8 mouse cellular contexts compared by ENCODE assay signal in genomic region chr5:137338256-137338655, GRCm38 (mm10). TPM values are rescaled to one million over a fixed set of nuclear protein-coding genes. Genes with fewer than 3 reads are reported as not detected.
DNase-seq lines count a peak whose midpoint lies in the region; ATAC-seq and TF ChIP-seq lines count a peak whose summit lies in the region.

No protein-coding gene starts in this region.

- TF ChIP-seq POLR2A in cerebellum, adult 2 months (IDR thresholded peaks at IDR 0.05; ENCODE audit: borderline replicate concordance, insufficient read depth, low read length): peak; percentile 47; the same call in 1 of the 2 replicates
- 0 out of 2 replicates have a peak, but pooled peaks have one; percentile 25 for TF ChIP-seq POLR2A in olfactory bulb, adult 2 months (IDR thresholded peaks at IDR 0.05; ENCODE audit: insufficient read depth, low read depth, low read length)

- no peaks in the 10 kb centered on the region for H3K36me3 ChIP-seq in G1E (replicated peaks)
- H3K36me3 ChIP-seq in forebrain, postnatal 0 days (ENCODE audit: insufficient read depth): no peaks in the 10 kb centered on the region
- H3K36me3 ChIP-seq in lung, embryonic 14.5 days (ENCODE audit: insufficient read depth): no peaks in the 10 kb centered on the region

- TF ChIP-seq CTCF in G1E (IDR thresholded peaks at IDR 0.05; ENCODE audit: low read depth, low read length): no peak
- TF ChIP-seq CTCF in cerebellum, adult 2 months (IDR thresholded peaks at IDR 0.05; ENCODE audit: borderline replicate concordance, insufficient read depth, low read depth, low read length): no peak
- no peak for TF ChIP-seq CTCF in forebrain, postnatal 0 days (IDR thresholded peaks at IDR 0.05; ENCODE audit: low read depth)
- no peak for TF ChIP-seq CTCF in lung, embryonic 14.5 days (IDR thresholded peaks at IDR 0.05; ENCODE audit: low read depth)
- TF ChIP-seq CTCF in olfactory bulb, adult 2 months (IDR thresholded peaks at IDR 0.05; ENCODE audit: insufficient read depth, low read depth, low read length): no peak

- no peak for ATAC-seq in G1E (ENCODE audit: extremely low read depth, insufficient number of reproducible peaks, low FRiP score, poor library complexity, severe bottlenecking)
- ATAC-seq in forebrain, postnatal 0 days: peak; percentile 88
- peak; percentile 83 for ATAC-seq in lung, embryonic 14.5 days (ENCODE audit: insufficient read depth)

- H3K9me3 ChIP-seq in G1E (replicated peaks): no peaks in the 10 kb centered on the region
- no peaks in the 10 kb centered on the region for H3K9me3 ChIP-seq in forebrain, postnatal 0 days (ENCODE audit: low read length)
- H3K9me3 ChIP-seq in lung, embryonic 14.5 days (ENCODE audit: low read depth, low read length): no peaks in the 10 kb centered on the region

- peaks cover 50% of the 10 kb centered on the region for H3K27me3 ChIP-seq in G1E (ENCODE audit: insufficient read depth, low read length)
- no peaks in the 10 kb centered on the region for H3K27me3 ChIP-seq in cerebellum, adult 2 months (ENCODE audit: control insufficient read depth, insufficient read depth, low read length)
- no peaks in the 10 kb centered on the region for H3K27me3 ChIP-seq in forebrain, postnatal 0 days (ENCODE audit: insufficient read depth, low read length)
- H3K27me3 ChIP-seq in lung, embryonic 14.5 days (ENCODE audit: insufficient read depth, low read length): no peaks in the 10 kb centered on the region

- no peak for DNase-seq in G1E (ENCODE audit: low spot score)
- DNase-seq in cerebellum, adult 2 months: peak; percentile 91 to 94
- peak; percentile 94 for DNase-seq in forebrain, postnatal 0 days
- peak; percentile 93 for DNase-seq in heart, postnatal 4 days
- DNase-seq in layer of hippocampus, adult 8-10 months (ENCODE audit: low spot score in 2 of 2): peak; percentile 87 to 89
- peak; percentile 96 for DNase-seq in lung, embryonic 14.5 days
- peak; percentile 70 to 73 for DNase-seq in thymus, adult 18-20 months

- peaks cover 32% of the 10 kb centered on the region for H3K4me1 ChIP-seq in G1E (ENCODE audit: insufficient read depth, low read depth, low read length)
- 0 out of 2 replicates have a peak, but pooled peaks cover 7% of the 10 kb centered on the region for H3K4me1 ChIP-seq in cerebellum, adult 2 months (ENCODE audit: control insufficient read depth, insufficient read depth, low read length)
- H3K4me1 ChIP-seq in forebrain, postnatal 0 days (ENCODE audit: insufficient read depth): 0 out of 2 replicates have a peak, but pooled peaks cover 12% of the 10 kb centered on the region
- H3K4me1 ChIP-seq in lung, embryonic 14.5 days (ENCODE audit: insufficient read depth): peaks cover 13% of the 10 kb centered on the region
- H3K4me1 ChIP-seq in olfactory bulb, adult 2 months (ENCODE audit: control insufficient read depth, insufficient read depth, low read length): peaks cover 18% of the 10 kb centered on the region

- H3K4me3 ChIP-seq in G1E (ENCODE audit: low read depth, low read length): peak overlapping the region; percentile 47; the same call in 1 of the 2 replicates
- peak overlapping the region; percentile 94 for H3K4me3 ChIP-seq in cerebellum, adult 2 months (replicated peaks; ENCODE audit: insufficient read depth, low read depth, low read length)
- H3K4me3 ChIP-seq in forebrain, postnatal 0 days (ENCODE audit: low read depth, low read length): peak overlapping the region; percentile 43
- peak overlapping the region; percentile 37 for H3K4me3 ChIP-seq in lung, embryonic 14.5 days (ENCODE audit: low read depth, low read length)
- H3K4me3 ChIP-seq in olfactory bulb, adult 2 months (ENCODE audit: insufficient read depth, low read depth, low read length): peak overlapping the region; percentile 54

- peak overlapping the region; percentile 56 for H3K9ac ChIP-seq in forebrain, postnatal 0 days
- H3K9ac ChIP-seq in lung, embryonic 14.5 days: peak overlapping the region; percentile 60

- WGBS in cerebellum, adult 2 months: under 1% methylated on average over 19 of the region's 19 CpGs
- WGBS in forebrain, postnatal 0 days: under 1% methylated on average over 19 of the region's 19 CpGs
- 0% methylated on average over 19 of the region's 19 CpGs for WGBS in lung, embryonic 14.5 days
- WGBS in olfactory bulb, adult 2 months: 0% methylated on average over 19 of the region's 19 CpGs

- H3K27ac ChIP-seq in cerebellum, adult 2 months (ENCODE audit: insufficient read depth, low read length): peak overlapping the region; percentile 69
- H3K27ac ChIP-seq in forebrain, postnatal 0 days (ENCODE audit: low read depth, low read length): peak overlapping the region; percentile 77
- H3K27ac ChIP-seq in lung, embryonic 14.5 days (ENCODE audit: low read depth): peak overlapping the region; percentile 89
- H3K27ac ChIP-seq in olfactory bulb, adult 2 months (ENCODE audit: insufficient read depth, low read depth, low read length): peak overlapping the region; percentile 67

- H3K4me2 ChIP-seq in forebrain, postnatal 0 days (ENCODE audit: low read depth): peak overlapping the region; percentile 78
- H3K4me2 ChIP-seq in lung, embryonic 14.5 days: peak overlapping the region; percentile 86

RNA-seq across cellular contexts. Expression of gene Slc12a9, which starts 4.9 kb away (rescaled TPM):
- total RNA-seq in G1E (2014; fragmentation: Nextera tagmentation) (5.9 and 8.1 TPM in 2 replicates), G1E (2017) (2.3 and 3.1 TPM in 2 replicates)
- polyA plus RNA-seq in G1E (2012): 4.1 and 5.3 TPM in 2 replicates
- 31.0 and 31.6 TPM in 2 replicates for polyA plus RNA-seq in cerebellum, adult 2 months (2012; rRNA removed)
- total RNA-seq in forebrain, postnatal 0 days (2014; rRNA removed): 19.3 and 21.8 TPM in 2 replicates
- polyA plus RNA-seq in forebrain, postnatal 0 days (2015; fragmentation: Nextera tagmentation; extraction: Ambion mirVana): 12.5 and 18.4 TPM in 2 replicates
- 1 to 10 TPM; 5.0 to 5.5 TPM for total RNA-seq in heart, postnatal 4 days (2021)
- 10 to 100 TPM; 25.6 to 37.8 (median 32.0) TPM for total RNA-seq in layer of hippocampus, adult 8-10 months (2022)
- polyA plus RNA-seq in lung, embryonic 14.5 days (2014; fragmentation: Nextera tagmentation; extraction: Ambion mirVana): 9.7 and 10.2 TPM in 2 replicates
- not detected in 2 replicates for polyA plus RNA-seq in olfactory bulb, adult 2 months (2012; ENCODE audit: insufficient read depth, insufficient read length, low replicate concordance, missing spikeins)

RNA-seq across cellular contexts. Expression of gene Ephb4, which starts 11.7 kb away (rescaled TPM):
- total RNA-seq in G1E (2014; fragmentation: Nextera tagmentation) (not detected in 2 replicates), G1E (2017) (under 0.01 and 0.05 TPM in 2 replicates)
- 0.07 TPM in 2 replicates for polyA plus RNA-seq in G1E (2012)
- 4.9 and 5.0 TPM in 2 replicates for polyA plus RNA-seq in cerebellum, adult 2 months (2012; rRNA removed)
- 8.9 and 12.7 TPM in 2 replicates for total RNA-seq in forebrain, postnatal 0 days (2014; rRNA removed)
- polyA plus RNA-seq in forebrain, postnatal 0 days (2015; fragmentation: Nextera tagmentation; extraction: Ambion mirVana): 3.5 and 4.9 TPM in 2 replicates
- 100 to 1,000 TPM; 102 to 108 TPM for total RNA-seq in heart, postnatal 4 days (2021)
- 1 to 10 TPM; 5.6 to 7.2 (median 5.9) TPM for total RNA-seq in layer of hippocampus, adult 8-10 months (2022)
- polyA plus RNA-seq in lung, embryonic 14.5 days (2014; fragmentation: Nextera tagmentation; extraction: Ambion mirVana): 68.6 and 78.0 TPM in 2 replicates
- not detected in 2 replicates for polyA plus RNA-seq in olfactory bulb, adult 2 months (2012; ENCODE audit: insufficient read depth, insufficient read length, low replicate concordance, missing spikeins)

RNA-seq across cellular contexts. Expression of gene Trip6, which starts 24.1 kb away (rescaled TPM):
- 21.7 and 25.5 TPM in 2 replicates for total RNA-seq in G1E (2014; fragmentation: Nextera tagmentation)
- total RNA-seq in G1E (2017): 4.6 and 8.8 TPM in 2 replicates
- polyA plus RNA-seq in G1E (2012): 57.8 and 77.7 TPM in 2 replicates
- polyA plus RNA-seq in cerebellum, adult 2 months (2012; rRNA removed): 10.3 and 11.0 TPM in 2 replicates
- total RNA-seq in forebrain, postnatal 0 days (2014; rRNA removed): 10.8 and 11.4 TPM in 2 replicates
- 9.9 and 11.6 TPM in 2 replicates for polyA plus RNA-seq in forebrain, postnatal 0 days (2015; fragmentation: Nextera tagmentation; extraction: Ambion mirVana)
- 10 to 100 TPM; 32.5 to 36.0 TPM for total RNA-seq in heart, postnatal 4 days (2021)
- total RNA-seq in layer of hippocampus, adult 8-10 months (2022): 1 to 10 TPM; 6.1 to 8.0 (median 6.7) TPM
- 87.1 and 89.3 TPM in 2 replicates for polyA plus RNA-seq in lung, embryonic 14.5 days (2014; fragmentation: Nextera tagmentation; extraction: Ambion mirVana)
- not detected in 2 replicates for polyA plus RNA-seq in olfactory bulb, adult 2 months (2012; ENCODE audit: insufficient read depth, insufficient read length, low replicate concordance, missing spikeins)

RNA-seq across cellular contexts. Expression of gene Srrt, which starts 30.8 kb away (rescaled TPM):
- total RNA-seq in G1E (2014; fragmentation: Nextera tagmentation) (167 and 243 TPM in 2 replicates), G1E (2017) (185 and 189 TPM in 2 replicates)
- 329 and 331 TPM in 2 replicates for polyA plus RNA-seq in G1E (2012)
- polyA plus RNA-seq in cerebellum, adult 2 months (2012; rRNA removed): 208 and 224 TPM in 2 replicates
- total RNA-seq in forebrain, postnatal 0 days (2014; rRNA removed): 136 and 153 TPM in 2 replicates
- 52.3 and 55.6 TPM in 2 replicates for polyA plus RNA-seq in forebrain, postnatal 0 days (2015; fragmentation: Nextera tagmentation; extraction: Ambion mirVana)
- total RNA-seq in heart, postnatal 4 days (2021): 100 to 1,000 TPM; 108 to 119 TPM
- total RNA-seq in layer of hippocampus, adult 8-10 months (2022): 100 to 1,000 TPM; 220 to 278 (median 242) TPM
- 137 and 141 TPM in 2 replicates for polyA plus RNA-seq in lung, embryonic 14.5 days (2014; fragmentation: Nextera tagmentation; extraction: Ambion mirVana)
- 488 TPM in 1 of 2 replicates, not detected in the other for polyA plus RNA-seq in olfactory bulb, adult 2 months (2012; ENCODE audit: insufficient read depth, insufficient read length, low replicate concordance, missing spikeins)

RNA-seq across cellular contexts. Expression of gene Ufsp1, which starts 43.8 kb away (rescaled TPM):
- 17.9 and 24.7 TPM in 2 replicates for total RNA-seq in G1E (2014; fragmentation: Nextera tagmentation)
- total RNA-seq in G1E (2017): 11.7 and 13.8 TPM in 2 replicates
- 29.7 and 29.9 TPM in 2 replicates for polyA plus RNA-seq in G1E (2012)
- 27.9 and 28.2 TPM in 2 replicates for polyA plus RNA-seq in cerebellum, adult 2 months (2012; rRNA removed)
- total RNA-seq in forebrain, postnatal 0 days (2014; rRNA removed): 15.2 and 16.2 TPM in 2 replicates
- 15.8 and 23.4 TPM in 2 replicates for polyA plus RNA-seq in forebrain, postnatal 0 days (2015; fragmentation: Nextera tagmentation; extraction: Ambion mirVana)
- total RNA-seq in heart, postnatal 4 days (2021): 1 to 10 TPM; 7.5 to 8.0 TPM
- 10 to 100 TPM in 3 of 4 experiments, 1 to 10 TPM in 1; 7.4 to 14.7 (median 12.7) TPM for total RNA-seq in layer of hippocampus, adult 8-10 months (2022)
- polyA plus RNA-seq in lung, embryonic 14.5 days (2014; fragmentation: Nextera tagmentation; extraction: Ambion mirVana): 4.4 and 4.6 TPM in 2 replicates
- polyA plus RNA-seq in olfactory bulb, adult 2 months (2012; ENCODE audit: insufficient read depth, insufficient read length, low replicate concordance, missing spikeins): not detected in 2 replicates

Comparison
In these comparisons a context has a peak if more than half of its experiments do, and no peak if none do; other contexts are left out.
1. H3K4me3 ChIP-seq: peak in every context shown above with its lines; median percentile 94 in cerebellum, adult 2 months; 54 in olfactory bulb, adult 2 months; 47 in G1E; 43 in forebrain, postnatal 0 days; 37 in lung, embryonic 14.5 days.
2. RNA of gene Ephb4, which starts 11.7 kb away (polyA plus RNA-seq): 68.6 to 78.0 TPM in lung, embryonic 14.5 days; 4.9 to 5.0 TPM in cerebellum, adult 2 months, 3.5 to 4.9 TPM in forebrain, postnatal 0 days, 0.07 TPM in G1E and not detected in olfactory bulb, adult 2 months; every median in the first group is over 10 times any median in the second.
3. RNA of gene Trip6, which starts 24.1 kb away (polyA plus RNA-seq): 87.1 to 89.3 TPM in lung, embryonic 14.5 days, 57.8 to 77.7 TPM in G1E, 9.9 to 11.6 TPM in forebrain, postnatal 0 days and 10.3 to 11.0 TPM in cerebellum, adult 2 months; not detected in olfactory bulb, adult 2 months; every median in the first group is over 10 times any median in the second.
4. Peak in every context shown above with its lines, with median percentiles within 50 percentile points of each other: H3K27ac ChIP-seq.